Mouse (Mus musculus): Measurements from ENCODE around the gene Zmat5. TPM values are rescaled to one million over a fixed set of nuclear protein-coding genes. Genes with fewer than 3 reads are reported as not detected.

Gene Zmat5
- polyA plus RNA-seq, 1 experiment, result 77.0 TPM

- DNase-seq (ENCODE audit: low spot score), result peak; percentile 50
Measured at GRCm38 (mm10) chr11:4772925-4773324, 68.4 kb downstream of the Zmat5 start.

GRCm38 (mm10) chr11:4780927-4781326 is 76.4 kb downstream of the Zmat5 start:
- no peak for DNase-seq (ENCODE audit: low spot score)

GRCm38 (mm10) chr11:4783116-4783515 is 78.6 kb downstream of the Zmat5 start:
- DNase-seq (ENCODE audit: low spot score), result no peak

- no peak for DNase-seq (ENCODE audit: low spot score)
Measured at GRCm38 (mm10) chr11:4784629-4785142, 80.2 kb downstream of the Zmat5 start.

Other genes starting within 250 kb of the Zmat5 start
- 46.3 and 50.0 TPM in 2 replicates for gene Mtmr3, start 109.8 kb upstream of the Zmat5 start, polyA plus RNA-seq (2012; rRNA removed)
- not detected in 2 replicates for gene Gm11032, start 84.6 kb upstream of the Zmat5 start, polyA plus RNA-seq (2012; rRNA removed)
- 35.0 and 39.9 TPM in 2 replicates for gene Ascc2, start 66.9 kb upstream of the Zmat5 start, polyA plus RNA-seq (2012; rRNA removed)
- gene Uqcr10, start 336 bp upstream of the Zmat5 start, polyA plus RNA-seq (2012; rRNA removed), result 1,105 and 1,175 TPM in 2 replicates
- gene Cabp7, start 42.1 kb downstream of the Zmat5 start, polyA plus RNA-seq (2012; rRNA removed), result 0.46 and 0.65 TPM in 2 replicates
- gene Nf2, start 144.9 kb downstream of the Zmat5 start, polyA plus RNA-seq (2012; rRNA removed), result 46.5 and 50.9 TPM in 2 replicates
- 20.6 and 21.4 TPM in 2 replicates for gene Nipsnap1, start 169.3 kb downstream of the Zmat5 start, polyA plus RNA-seq (2012; rRNA removed)
- gene Thoc5, start 190.6 kb downstream of the Zmat5 start, polyA plus RNA-seq (2012; rRNA removed), result 34.2 and 35.6 TPM in 2 replicates
- 0.26 and 0.40 TPM in 2 replicates for gene Nefh, start 243.4 kb downstream of the Zmat5 start, polyA plus RNA-seq (2012; rRNA removed)